In the genomic region with DNA sequence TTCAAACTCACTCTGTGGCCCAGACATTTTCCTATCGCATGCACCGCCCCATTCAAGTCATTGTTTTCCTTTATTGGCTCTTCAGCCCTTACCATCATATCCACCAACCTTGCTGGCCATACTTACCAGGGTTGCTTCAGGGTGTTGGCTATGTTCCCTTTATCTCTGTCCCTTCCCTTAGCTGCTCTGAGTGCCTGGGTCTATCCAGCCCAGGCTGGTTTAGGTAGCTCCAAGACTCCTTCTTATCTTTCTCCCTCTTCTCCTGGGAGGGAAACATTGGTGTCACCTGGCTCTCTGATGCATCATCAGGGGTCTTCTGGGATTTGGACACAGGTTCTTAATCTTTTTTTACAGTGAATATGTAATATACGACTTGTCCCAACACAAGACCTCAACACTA, we compare ENCODE assay signal across 24 mouse cellular contexts. TPM values are rescaled to one million over a fixed set of nuclear protein-coding genes. Genes with fewer than 3 reads are reported as not detected.
DNase-seq lines count a peak whose midpoint lies in the region; ATAC-seq and TF ChIP-seq lines count a peak whose summit lies in the region.
"Had no signal": no experiment of that assay in that cellular context is flagged by ENCODE, and none has a peak within 500 bp of the region (broad histone marks: within the 10 kb centered on the region; RNA-seq: fewer than 3 reads in every experiment).

No protein-coding gene starts in this region.

- H3K9me3 ChIP-seq in intestine, embryonic 15.5 days = no peaks in the 10 kb centered on the region
- H3K9me3 ChIP-seq in intestine, postnatal 0 days (ENCODE audit: control insufficient read depth) = no peaks in the 10 kb centered on the region
- H3K9me3 ChIP-seq in kidney, embryonic 16.5 days (ENCODE audit: low read length) = no peaks in the 10 kb centered on the region
- no peaks in the 10 kb centered on the region for H3K9me3 ChIP-seq in liver, embryonic 15.5 days (replicated peaks)
- no peaks in the 10 kb centered on the region for H3K9me3 ChIP-seq in liver, postnatal 0 days (ENCODE audit: low read length)
- H3K9me3 ChIP-seq: forebrain, embryonic 12.5 days; forebrain, embryonic 15.5 days; G1E; heart, embryonic 10.5 days; heart, embryonic 13.5 days; hindbrain, embryonic 12.5 days; hindbrain, embryonic 15.5 days had no signal

- no peak for TF ChIP-seq CTCF in intestine, postnatal 0 days (IDR thresholded peaks at IDR 0.05; ENCODE audit: low read depth)
- TF ChIP-seq CTCF in liver, postnatal 0 days (IDR thresholded peaks at IDR 0.05; ENCODE audit: low read depth) = no peak

- H3K4me3 ChIP-seq in intestine, embryonic 15.5 days (replicated peaks) = no peak overlapping the region
- H3K4me3 ChIP-seq in intestine, postnatal 0 days (ENCODE audit: low read depth, low read length) = no peak overlapping the region
- no peak overlapping the region for H3K4me3 ChIP-seq in kidney, embryonic 16.5 days (ENCODE audit: low read length)
- H3K4me3 ChIP-seq in liver, embryonic 15.5 days (replicated peaks) = no peak overlapping the region
- H3K4me3 ChIP-seq in liver, postnatal 0 days (ENCODE audit: low read depth, low read length) = no peak overlapping the region
- H3K4me3 ChIP-seq: forebrain, embryonic 12.5 days; forebrain, embryonic 15.5 days; heart, adult 2 months; heart, embryonic 10.5 days; heart, embryonic 13.5 days; hindbrain, embryonic 12.5 days; hindbrain, embryonic 15.5 days had no signal

- TF ChIP-seq EP300 in liver, postnatal 0 days (IDR thresholded peaks at IDR 0.05; ENCODE audit: low read depth) = no peak

- H3K36me3 ChIP-seq in intestine, embryonic 15.5 days = no peaks in the 10 kb centered on the region
- H3K36me3 ChIP-seq in intestine, postnatal 0 days (ENCODE audit: control insufficient read depth, insufficient read depth) = no peaks in the 10 kb centered on the region
- no peaks in the 10 kb centered on the region for H3K36me3 ChIP-seq in kidney, embryonic 16.5 days (ENCODE audit: insufficient read depth, low read length)
- no peaks in the 10 kb centered on the region for H3K36me3 ChIP-seq in liver, embryonic 15.5 days (replicated peaks)
- no peaks in the 10 kb centered on the region for H3K36me3 ChIP-seq in liver, postnatal 0 days (replicated peaks; ENCODE audit: insufficient read depth, low read length)
- H3K36me3 ChIP-seq: forebrain, embryonic 12.5 days; forebrain, embryonic 15.5 days; heart, embryonic 10.5 days; heart, embryonic 13.5 days; hindbrain, embryonic 12.5 days; hindbrain, embryonic 15.5 days had no signal

- DNase-seq in kidney, adult 11 months = no peak
- DNase-seq in liver, postnatal 0 days = no peak
- DNase-seq: adrenal gland, postnatal 10 days; adrenal gland, postnatal 36 days; B cell, adult 2 months; cerebellum, adult 18-20 months; cerebellum, adult 9-10 months; cerebellum, postnatal 14 days; gastrocnemius, postnatal 25 days; heart, adult 2 months had no signal

- 0 out of 2 replicates have a peak overlapping the region, but pooled peaks have one; percentile 25 for H3K27ac ChIP-seq in intestine, embryonic 15.5 days
- no peak overlapping the region for H3K27ac ChIP-seq in intestine, postnatal 0 days (ENCODE audit: low read depth, low read length)
- peak overlapping the region; percentile 13; the same call in 1 of the 2 replicates for H3K27ac ChIP-seq in kidney, embryonic 16.5 days (ENCODE audit: low read length)
- H3K27ac ChIP-seq in liver, embryonic 15.5 days (replicated peaks) = no peak overlapping the region
- no peak overlapping the region for H3K27ac ChIP-seq in liver, postnatal 0 days (ENCODE audit: low read depth)
- H3K27ac ChIP-seq: forebrain, embryonic 12.5 days; forebrain, embryonic 15.5 days; heart, adult 2 months; heart, embryonic 10.5 days; heart, embryonic 13.5 days; hindbrain, embryonic 12.5 days; hindbrain, embryonic 15.5 days had no signal

- no peak overlapping the region for H3K9ac ChIP-seq in intestine, embryonic 15.5 days
- H3K9ac ChIP-seq in intestine, postnatal 0 days (ENCODE audit: low read depth, low read length) = no peak overlapping the region
- H3K9ac ChIP-seq in kidney, embryonic 16.5 days (replicated peaks; ENCODE audit: low read length) = no peak overlapping the region
- H3K9ac ChIP-seq in liver, embryonic 15.5 days = no peak overlapping the region
- H3K9ac ChIP-seq in liver, postnatal 0 days (replicated peaks) = no peak overlapping the region
- H3K9ac ChIP-seq: forebrain, embryonic 12.5 days; forebrain, embryonic 15.5 days; heart, embryonic 13.5 days; hindbrain, embryonic 12.5 days; hindbrain, embryonic 15.5 days had no signal

- no peaks in the 10 kb centered on the region for H3K27me3 ChIP-seq in intestine, embryonic 15.5 days (replicated peaks)
- H3K27me3 ChIP-seq in intestine, postnatal 0 days (replicated peaks; ENCODE audit: control insufficient read depth, insufficient read depth, low read length) = no peaks in the 10 kb centered on the region
- no peaks in the 10 kb centered on the region for H3K27me3 ChIP-seq in kidney, embryonic 16.5 days (ENCODE audit: insufficient read depth, low read length)
- H3K27me3 ChIP-seq in liver, embryonic 15.5 days = no peaks in the 10 kb centered on the region
- no peaks in the 10 kb centered on the region for H3K27me3 ChIP-seq in liver, postnatal 0 days (ENCODE audit: insufficient read depth, low read length)
- H3K27me3 ChIP-seq: CH12.LX; forebrain, embryonic 12.5 days; forebrain, embryonic 15.5 days; heart, embryonic 13.5 days; hindbrain, embryonic 12.5 days; hindbrain, embryonic 15.5 days; Patski had no signal

- peak; percentile 35; the same call in 1 of the 2 replicates for ATAC-seq in intestine, embryonic 15.5 days
- ATAC-seq in intestine, postnatal 0 days = no peak
- ATAC-seq in kidney, embryonic 16.5 days (ENCODE audit: low FRiP score, low TSS enrichment) = no peak
- ATAC-seq in liver, embryonic 15.5 days (ENCODE audit: insufficient read depth) = 0 out of 2 replicates have a peak, but pooled peaks have one; percentile 28
- no peak for ATAC-seq in liver, postnatal 0 days
- ATAC-seq in erythroblast, adult 5-6 weeks (replicated peaks; ENCODE audit: low FRiP score, poor library complexity, severe bottlenecking) = no peak
- ATAC-seq: forebrain, embryonic 15.5 days; Patski had no signal

- 94% methylated on average over 3 of the region's 3 CpGs for WGBS in intestine, embryonic 15.5 days
- 94% methylated on average over 3 of the region's 3 CpGs for WGBS in intestine, postnatal 0 days
- 88% methylated on average over 3 of the region's 3 CpGs for WGBS in kidney, embryonic 16.5 days
- 95% methylated on average over 3 of the region's 3 CpGs for WGBS in liver, embryonic 15.5 days (ENCODE audit: insufficient replicate concordance)
- WGBS in liver, postnatal 0 days (ENCODE audit: insufficient replicate concordance) = 92% methylated on average over 3 of the region's 3 CpGs

- no peak overlapping the region for H3K4me2 ChIP-seq in intestine, embryonic 15.5 days (replicated peaks)
- no peak overlapping the region for H3K4me2 ChIP-seq in intestine, postnatal 0 days (replicated peaks; ENCODE audit: low read depth)
- no peak overlapping the region for H3K4me2 ChIP-seq in kidney, embryonic 16.5 days (replicated peaks; ENCODE audit: low read depth, low read length)
- H3K4me2 ChIP-seq in liver, embryonic 15.5 days = no peak overlapping the region
- H3K4me2 ChIP-seq in liver, postnatal 0 days (ENCODE audit: low read depth, low read length) = no peak overlapping the region
- H3K4me2 ChIP-seq: forebrain, embryonic 12.5 days; forebrain, embryonic 15.5 days; heart, embryonic 13.5 days; hindbrain, embryonic 12.5 days; hindbrain, embryonic 15.5 days had no signal

- H3K4me1 ChIP-seq in intestine, embryonic 15.5 days (replicated peaks) = peaks cover 21% of the 10 kb centered on the region; the same call in 1 of the 2 replicates
- peaks cover 8% of the 10 kb centered on the region; the same call in 1 of the 2 replicates for H3K4me1 ChIP-seq in intestine, postnatal 0 days (replicated peaks; ENCODE audit: control insufficient read depth, insufficient read depth, low read length)
- peaks cover 21% of the 10 kb centered on the region for H3K4me1 ChIP-seq in kidney, embryonic 16.5 days (ENCODE audit: insufficient read depth, low read length)
- peaks cover 7% of the 10 kb centered on the region for H3K4me1 ChIP-seq in liver, embryonic 15.5 days (replicated peaks)
- 0 out of 2 replicates have a peak, but pooled peaks cover 4% of the 10 kb centered on the region for H3K4me1 ChIP-seq in liver, postnatal 0 days (ENCODE audit: insufficient read depth)

RNA-seq across cellular contexts. Expression of a gene that starts 36.6 kb away (rescaled TPM):
- polyA plus RNA-seq in intestine, embryonic 15.5 days (2015; fragmentation: Nextera tagmentation; extraction: Ambion mirVana) = 12.5 and 13.5 TPM in 2 replicates
- polyA plus RNA-seq in intestine, postnatal 0 days (2015; fragmentation: Nextera tagmentation; extraction: Ambion mirVana) = 8.2 and 9.0 TPM in 2 replicates
- polyA plus RNA-seq in kidney, embryonic 16.5 days (2015; fragmentation: Nextera tagmentation; extraction: Ambion mirVana) = 9.9 and 15.4 TPM in 2 replicates
- polyA plus RNA-seq in liver, embryonic 15.5 days (2015; fragmentation: Nextera tagmentation; extraction: Ambion mirVana) = 13.8 and 14.7 TPM in 2 replicates
- polyA plus RNA-seq in liver, postnatal 0 days (2015; fragmentation: Nextera tagmentation; extraction: Ambion mirVana) = 7.2 and 8.5 TPM in 2 replicates
- 179 and 188 TPM in 2 replicates for total RNA-seq in erythroblast, adult 5-6 weeks (2015; ENCODE audit: low replicate concordance)
- total RNA-seq in erythroblast, adult 5-6 weeks (2017; ENCODE audit: low replicate concordance) = 105 and 131 TPM in 2 replicates

Comparison
In these comparisons a context has a peak if more than half of its experiments do, and no peak if none do; other contexts are left out.
1. ATAC-seq: peak in intestine, embryonic 15.5 days (single experiment) and liver, embryonic 15.5 days (single experiment); none in intestine, postnatal 0 days (single experiment), kidney, embryonic 16.5 days (single experiment), liver, postnatal 0 days (single experiment) and erythroblast, adult 5-6 weeks (single experiment).
2. H3K27ac ChIP-seq: peak in intestine, embryonic 15.5 days (single experiment) and kidney, embryonic 16.5 days (single experiment); none in intestine, postnatal 0 days (single experiment), liver, embryonic 15.5 days (single experiment) and liver, postnatal 0 days (single experiment).